Mouse (Mus musculus) stomach, embryonic 16.5 days (tissue): Measurements from ENCODE around the gene Tent5c. TPM values are rescaled to one million over a fixed set of nuclear protein-coding genes. Genes with fewer than 3 reads are reported as not detected.

ENCODE experiments used
- ATAC-seq: fragments of 200-750 bp; cut with Nextera tagmentation; 2 replicates; pipeline ENCODE4 v1.8.0; 2017; ENCODE audit warnings: moderate number of reproducible peaks, moderate TSS enrichment; ENCODE audit not compliant: insufficient read depth, low FRiP score
- H3K27ac ChIP-seq: fragments of 300-500 bp; sonication (generic); 2 replicates; pipeline ENCODE4 v1.5.1; 2014; ENCODE audit warnings: low read length
- H3K27me3 ChIP-seq: fragments of 300-500 bp; sonication (generic); 2 replicates; pipeline ENCODE4 v1.6.1; 2014; ENCODE audit warnings: low read length, control low read depth, mixed read lengths; ENCODE audit not compliant: control insufficient read depth, insufficient read depth
- H3K36me3 ChIP-seq: fragments of 300-500 bp; sonication (generic); 2 replicates; pipeline ENCODE4 v1.6.1; 2014; ENCODE audit warnings: low read length; ENCODE audit not compliant: control insufficient read depth, insufficient read depth
- H3K4me1 ChIP-seq: fragments of 300-500 bp; sonication (generic); 2 replicates; pipeline ENCODE4 v1.6.1; 2014; ENCODE audit warnings: low read length, control low read depth, mixed read lengths; ENCODE audit not compliant: control insufficient read depth, insufficient read depth
- H3K4me2 ChIP-seq: fragments of 300-500 bp; sonication (generic); 2 replicates; pipeline ENCODE4 v1.6.1; 2014; ENCODE audit warnings: low read depth, low read length, mixed read lengths
- H3K4me3 ChIP-seq: fragments of 300-500 bp; sonication (generic); replicated peaks from 2 replicates; pipeline ENCODE4 v1.5.1; 2014; ENCODE audit warnings: mild to moderate bottlenecking, low read length
- H3K9ac ChIP-seq: fragments of 300-500 bp; sonication (generic); 2 replicates; pipeline ENCODE4 v1.6.1; 2014; ENCODE audit warnings: low read length
- H3K9me3 ChIP-seq: fragments of 300-500 bp; sonication (generic); replicated peaks from 2 replicates; pipeline ENCODE4 v1.6.1; 2016; ENCODE audit warnings: low read length, control low read depth; ENCODE audit not compliant: control insufficient read depth
- WGBS: fragments of 180-500 bp; shearing (Covaris S2); extraction: QIAGEN DNeasy Blood & Tissue Kit; methylation state at CpG from one replicate; pipeline ENCODE4 v1.1.7; 2014; 5-methylcytosine and 5-hydroxymethylcytosine counted together
- polyA plus RNA-seq: library from polyadenylated mRNA; unstranded; fragments of >200 nt; fragmentation: Nextera tagmentation; extraction: Ambion mirVana; gene quantifications from 2 replicates; pipeline ENCODE4 v1.2.1, GENCODE M21; 2015

Gene Tent5c
- polyA plus RNA-seq, 1 experiment from 2014 or later: 21.5 TPM

- H3K27ac ChIP-seq: no peak overlapping the region
- WGBS: 82% methylated on average over 4 of the region's 4 CpGs
- H3K4me3 ChIP-seq: no peak overlapping the region
- H3K27me3 ChIP-seq: no peaks in the 10 kb centered on the region
- no peak for ATAC-seq
- no peaks in the 10 kb centered on the region for H3K4me1 ChIP-seq
- H3K9ac ChIP-seq: no peak overlapping the region
- H3K9me3 ChIP-seq: no peaks in the 10 kb centered on the region
- H3K36me3 ChIP-seq: no peaks in the 10 kb centered on the region
- no peak overlapping the region for H3K4me2 ChIP-seq
Observed at GRCm38 (mm10) chr3:100431705-100432104, 57.4 kb downstream of the Tent5c start.

- H3K4me3 ChIP-seq: no peak overlapping the region
- H3K4me2 ChIP-seq: no peak overlapping the region
- ATAC-seq: no peak
- no peaks in the 10 kb centered on the region for H3K27me3 ChIP-seq
- H3K27ac ChIP-seq: no peak overlapping the region
- H3K9ac ChIP-seq: no peak overlapping the region
- no peaks in the 10 kb centered on the region for H3K36me3 ChIP-seq
- no peaks in the 10 kb centered on the region for H3K4me1 ChIP-seq
- WGBS: 79% methylated on average over 1 of the region's 1 CpGs
- no peaks in the 10 kb centered on the region for H3K9me3 ChIP-seq
Observed at GRCm38 (mm10) chr3:100430731-100431130, 58.4 kb downstream of the Tent5c start.

- ATAC-seq: no peak
- WGBS: 88% methylated on average over 5 of the region's 5 CpGs
- H3K4me3 ChIP-seq: no peak overlapping the region
Observed at GRCm38 (mm10) chr3:100430101-100430500, 59.0 kb downstream of the Tent5c start.

GRCm38 (mm10) chr3:100429667-100430066 lies 59.5 kb downstream of the Tent5c start:
- no peak overlapping the region for H3K9ac ChIP-seq

More at GRCm38 (mm10) chr3:100430101-100430500, 59.0 kb downstream of the Tent5c start:
- no peak overlapping the region for H3K27ac ChIP-seq
- H3K27me3 ChIP-seq: no peaks in the 10 kb centered on the region
- no peak overlapping the region for H3K9ac ChIP-seq
- no peaks in the 10 kb centered on the region for H3K36me3 ChIP-seq
- H3K4me2 ChIP-seq: no peak overlapping the region
- no peaks in the 10 kb centered on the region for H3K4me1 ChIP-seq
- no peaks in the 10 kb centered on the region for H3K9me3 ChIP-seq

GRCm38 (mm10) chr3:100427548-100427947 lies 61.6 kb downstream of the Tent5c start:
- no peaks in the 10 kb centered on the region for H3K27me3 ChIP-seq
- no peak overlapping the region for H3K4me2 ChIP-seq
- H3K9ac ChIP-seq: no peak overlapping the region
- H3K4me1 ChIP-seq: no peaks in the 10 kb centered on the region
- H3K27ac ChIP-seq: no peak overlapping the region
- no peak overlapping the region for H3K4me3 ChIP-seq
- H3K9me3 ChIP-seq: no peaks in the 10 kb centered on the region
- peak; percentile 72; the same call in 1 of the 2 replicates for ATAC-seq
- H3K36me3 ChIP-seq: no peaks in the 10 kb centered on the region
- WGBS: 44% methylated on average over 6 of the region's 6 CpGs

More at GRCm38 (mm10) chr3:100429667-100430066, 59.5 kb downstream of the Tent5c start:
- Histone ChIP-seq H3K27me3 (no peaks in the 10 kb centered on the region), H3K4me1 (no peaks in the 10 kb centered on the region), H3K9me3 (no peaks in the 10 kb centered on the region), H3K4me2 (no peak overlapping the region), H3K4me3 (no peak overlapping the region), H3K36me3 (no peaks in the 10 kb centered on the region), H3K27ac (no peak overlapping the region)
- WGBS: 51% methylated on average over 4 of the region's 4 CpGs
- peak; percentile 76 for ATAC-seq

GRCm38 (mm10) chr3:100422392-100423167 lies 66.5 kb downstream of the Tent5c start:
- no peak overlapping the region for H3K4me2 ChIP-seq
- no peaks in the 10 kb centered on the region for H3K27me3 ChIP-seq
- H3K9ac ChIP-seq: no peak overlapping the region
- 62% methylated on average over 10 of the region's 10 CpGs for WGBS
- no peaks in the 10 kb centered on the region for H3K36me3 ChIP-seq
- H3K27ac ChIP-seq: no peak overlapping the region
- ATAC-seq: no peak
- H3K9me3 ChIP-seq: no peaks in the 10 kb centered on the region
- H3K4me1 ChIP-seq: no peaks in the 10 kb centered on the region
- no peak overlapping the region for H3K4me3 ChIP-seq

- H3K4me1 ChIP-seq: no peaks in the 10 kb centered on the region
- ATAC-seq: no peak
- 77% methylated on average over 6 of the region's 6 CpGs for WGBS
Observed at GRCm38 (mm10) chr3:100421354-100421753, 67.8 kb downstream of the Tent5c start.

GRCm38 (mm10) chr3:100420691-100421056 lies 68.5 kb downstream of the Tent5c start:
- no peak for ATAC-seq
- no peak overlapping the region for H3K27ac ChIP-seq
- WGBS: 64% methylated on average over 5 of the region's 5 CpGs

More at GRCm38 (mm10) chr3:100421354-100421753, 67.8 kb downstream of the Tent5c start:
- Histone ChIP-seq H3K9me3 (no peaks in the 10 kb centered on the region), H3K9ac (no peak overlapping the region), H3K27ac (no peak overlapping the region), H3K4me2 (no peak overlapping the region), H3K36me3 (no peaks in the 10 kb centered on the region), H3K4me3 (no peak overlapping the region), H3K27me3 (no peaks in the 10 kb centered on the region)

GRCm38 (mm10) chr3:100419962-100420690 lies 69.0 kb downstream of the Tent5c start:
- Histone ChIP-seq H3K27ac (no peak overlapping the region), H3K4me1 (no peaks in the 10 kb centered on the region), H3K9ac (no peak overlapping the region), H3K4me3 (no peak overlapping the region), H3K27me3 (no peaks in the 10 kb centered on the region), H3K4me2 (no peak overlapping the region), H3K9me3 (no peaks in the 10 kb centered on the region), H3K36me3 (no peaks in the 10 kb centered on the region)
- ATAC-seq: no peak
- 71% methylated on average over 10 of the region's 10 CpGs for WGBS

More at GRCm38 (mm10) chr3:100420691-100421056, 68.5 kb downstream of the Tent5c start:
- Histone ChIP-seq H3K4me2 (no peak overlapping the region), H3K4me1 (no peaks in the 10 kb centered on the region), H3K9me3 (no peaks in the 10 kb centered on the region), H3K4me3 (no peak overlapping the region), H3K27me3 (no peaks in the 10 kb centered on the region), H3K9ac (no peak overlapping the region), H3K36me3 (no peaks in the 10 kb centered on the region)
